Mouse (Mus musculus) CD4-positive helper T cell, adult 2 months (primary cell): ENCODE measurements around the gene Srprb.
"Not testable (repeated sequence)": the region's sequence is repeated elsewhere in the genome, so short reads cannot be mapped to it uniquely, and the experiment has no call there.

Source experiments
- DNase-seq: peaks from one replicate; pipeline ENCODE4 v3.0.0-alpha.2; 2012; ENCODE audit warnings: low read depth, missing footprints, low spot score

Srprb gene

GRCm38 (mm10) chr9:103212654-103213420 lies 10.9 kb upstream of the Srprb start:
- no peak for DNase-seq

DNA sequence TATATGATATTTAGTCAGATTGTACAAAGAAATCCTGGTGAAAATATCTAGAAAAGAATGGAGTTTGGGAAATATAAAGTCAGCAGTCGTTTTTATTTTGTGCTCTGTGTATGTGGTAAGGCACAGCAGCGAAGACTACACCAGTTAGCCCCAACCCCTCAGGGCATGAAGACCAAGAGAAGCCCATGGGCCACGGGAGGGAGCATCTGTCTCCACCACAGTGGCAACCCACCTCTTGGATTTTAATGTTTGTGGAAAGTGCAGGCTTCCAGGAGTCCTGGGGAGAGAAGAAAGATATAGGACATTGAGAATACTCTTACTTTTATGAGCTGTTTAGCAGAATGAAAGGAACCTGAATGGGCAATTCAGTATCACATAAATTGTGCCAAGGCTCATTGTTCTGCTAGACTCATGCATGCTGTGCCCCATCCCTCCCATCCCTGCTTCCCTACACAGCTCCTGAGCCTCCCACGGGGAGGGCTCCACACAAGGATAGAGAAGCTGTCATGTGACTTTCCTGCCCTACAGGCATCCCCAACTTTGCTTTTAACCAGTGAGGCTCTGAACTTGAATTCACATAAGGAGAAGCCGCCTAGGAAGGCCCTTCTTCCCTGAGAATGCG lies 7.0 kb upstream of the Srprb start:
- DNase-seq: no peak

DNA sequence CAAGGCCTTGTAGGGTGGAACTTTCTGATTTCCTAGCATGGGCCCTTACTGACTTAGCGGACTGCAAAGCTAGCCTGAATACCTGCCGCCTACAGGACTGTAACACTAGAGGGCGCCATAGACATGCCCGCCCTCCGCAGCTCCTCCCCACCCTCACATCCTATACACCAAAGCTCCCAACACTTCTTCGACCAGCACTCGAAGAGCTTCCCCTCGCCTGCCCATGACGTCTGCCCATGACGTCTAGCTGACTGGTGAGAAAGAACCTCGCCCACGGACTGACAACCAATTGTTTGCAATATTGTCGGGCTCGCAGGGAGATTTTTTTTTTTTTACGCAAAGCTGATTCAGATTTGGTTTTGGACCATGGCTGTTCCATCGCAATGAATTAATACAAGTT lies 5.9 kb upstream of the Srprb start:
- DNase-seq: peak; percentile 91

- no peak for DNase-seq
Observed at GRCm38 (mm10) chr9:103205786-103206185, 3.8 kb upstream of the Srprb start.

DNA sequence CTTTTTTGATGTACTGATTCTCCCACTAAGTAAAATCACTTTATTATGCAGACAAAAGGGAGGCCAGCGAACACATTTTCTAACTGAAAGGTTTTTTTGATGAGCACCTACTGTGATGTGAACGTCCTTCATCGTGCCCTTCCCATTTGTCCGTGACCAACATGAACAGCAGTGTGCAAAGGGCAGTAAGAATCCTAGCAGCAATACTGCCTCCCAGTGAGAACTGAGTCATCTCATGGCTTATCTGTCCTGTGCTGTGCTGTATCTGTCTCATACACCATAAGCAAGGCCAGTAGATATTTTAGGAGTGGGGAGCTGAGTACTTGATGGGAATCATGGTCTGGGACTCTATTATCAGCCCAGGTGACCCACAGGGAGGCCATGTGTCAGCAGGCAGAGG lies 13.5 kb downstream of the Srprb start:
- DNase-seq: no peak

DNA sequence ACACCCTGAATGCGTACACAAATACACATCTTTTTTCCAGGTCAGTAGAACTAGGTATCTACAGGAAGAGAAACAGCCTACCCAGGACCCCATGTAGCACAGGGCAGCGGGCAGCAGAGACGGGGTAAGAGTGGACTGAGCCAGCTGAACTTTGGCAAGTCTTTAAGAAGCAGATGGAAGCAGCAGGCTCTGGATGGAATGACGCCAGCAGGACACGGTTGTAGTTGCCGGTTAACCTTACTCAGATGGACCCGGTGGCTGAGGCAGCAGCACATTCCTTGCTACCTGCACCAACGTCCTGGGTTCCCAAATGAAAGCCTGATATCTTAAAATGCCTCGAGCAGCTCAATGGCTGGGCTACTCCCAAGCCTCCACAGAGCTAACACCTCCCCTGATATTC lies 15.2 kb downstream of the Srprb start:
- no peak for DNase-seq

GRCm38 (mm10) chr9:103185946-103186345 lies 16.0 kb downstream of the Srprb start:
- no peak for DNase-seq

DNA sequence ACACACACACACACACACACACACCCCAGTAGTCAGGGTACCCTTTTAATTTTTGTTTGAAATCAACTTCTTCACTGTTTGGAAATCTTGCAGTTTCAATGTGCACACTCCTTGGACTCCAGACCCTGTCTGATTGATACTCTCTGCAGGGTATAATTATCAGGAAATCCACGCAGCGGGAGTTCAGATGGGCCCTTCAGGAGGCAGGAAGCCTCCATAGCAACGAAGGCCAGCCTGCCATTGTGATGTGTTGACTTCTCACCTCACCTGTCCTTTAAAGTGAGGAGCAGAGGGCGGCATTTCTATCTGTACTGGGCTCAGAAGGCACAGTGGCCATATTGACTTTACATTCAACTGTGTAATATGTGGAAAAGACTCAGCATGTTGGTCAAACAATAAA lies 17.1 kb downstream of the Srprb start:
- DNase-seq: no peak

GRCm38 (mm10) chr9:103181886-103182285 lies 20.1 kb downstream of the Srprb start:
- no peak for DNase-seq

DNA sequence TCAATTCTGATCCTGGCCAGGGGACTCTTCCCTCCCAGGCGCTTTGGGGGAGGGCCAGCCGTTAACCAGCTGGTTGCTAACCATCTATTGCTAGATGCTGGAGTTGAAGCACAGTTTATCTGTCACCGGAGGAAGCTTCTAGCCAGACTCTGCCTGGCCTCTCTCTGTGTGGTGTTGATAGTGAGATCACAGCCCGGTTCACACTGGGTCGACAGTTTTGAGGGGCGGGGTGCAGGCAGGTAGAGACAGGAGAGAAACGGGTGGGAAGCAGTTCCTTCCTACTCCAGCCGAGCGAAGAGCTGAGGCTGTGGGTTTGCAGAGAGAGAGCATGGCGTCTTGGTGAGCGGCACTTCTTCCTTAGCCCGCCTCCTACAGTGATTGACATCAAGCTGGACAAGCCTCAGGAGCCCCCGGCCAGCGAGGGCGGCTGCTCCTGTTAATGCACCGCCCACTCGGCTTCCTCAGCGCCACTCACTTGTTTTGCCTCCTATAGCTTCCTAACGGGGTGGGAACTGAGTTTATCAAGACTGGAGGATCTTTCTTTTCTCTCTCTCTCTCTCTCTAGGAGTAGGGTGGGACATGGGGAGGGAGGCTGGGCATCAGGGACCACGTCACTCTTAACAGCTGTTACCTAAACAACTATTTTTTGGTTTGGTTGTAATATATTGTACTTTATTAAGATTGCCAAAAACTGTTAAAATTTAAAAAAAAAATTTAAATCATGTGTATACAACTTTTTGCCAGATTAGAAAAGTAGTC lies 21.0 kb downstream of the Srprb start:
- DNase-seq: peak; percentile 74

- DNase-seq: no peak
Observed at GRCm38 (mm10) chr9:103180303-103180702, 21.6 kb downstream of the Srprb start.

- DNase-seq: no peak
Observed at GRCm38 (mm10) chr9:103175692-103176091, 26.2 kb downstream of the Srprb start.

DNA sequence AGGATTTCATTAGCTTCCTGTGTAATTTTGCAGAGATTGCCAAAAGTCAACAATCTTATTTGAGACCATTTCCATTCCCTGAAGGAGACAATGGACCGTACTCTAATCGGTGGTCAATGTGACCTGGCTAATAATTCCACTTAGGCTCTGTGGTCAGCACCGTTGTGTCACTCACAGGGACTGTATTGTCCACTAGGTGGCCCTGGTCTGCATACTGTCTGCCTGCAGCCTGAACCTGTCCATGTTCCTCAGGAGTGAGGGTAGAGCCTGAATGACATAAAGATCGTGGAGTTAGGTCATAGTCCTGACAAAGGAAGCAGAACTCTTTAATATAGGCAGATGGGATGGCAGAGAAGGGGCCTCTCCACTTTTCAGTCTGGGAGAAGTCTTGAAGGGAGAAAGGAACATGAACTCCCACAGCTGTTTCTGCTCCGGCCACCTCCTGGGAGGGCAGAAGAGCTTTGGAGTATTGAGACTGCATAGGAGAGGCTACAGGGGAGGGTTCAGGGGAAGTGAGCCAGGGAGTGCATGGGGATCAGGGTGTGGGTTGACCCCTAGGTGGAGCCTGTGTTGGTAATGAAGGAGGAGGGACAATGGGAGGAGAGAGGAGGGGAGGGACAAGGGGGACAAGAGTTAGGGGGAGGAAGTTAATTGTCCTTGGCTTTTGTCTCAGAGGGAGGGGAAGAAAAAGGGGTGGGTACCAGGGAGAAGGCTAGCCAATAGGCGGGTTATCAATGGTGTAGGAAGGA lies 27.0 kb downstream of the Srprb start:
- no peak for DNase-seq

DNA sequence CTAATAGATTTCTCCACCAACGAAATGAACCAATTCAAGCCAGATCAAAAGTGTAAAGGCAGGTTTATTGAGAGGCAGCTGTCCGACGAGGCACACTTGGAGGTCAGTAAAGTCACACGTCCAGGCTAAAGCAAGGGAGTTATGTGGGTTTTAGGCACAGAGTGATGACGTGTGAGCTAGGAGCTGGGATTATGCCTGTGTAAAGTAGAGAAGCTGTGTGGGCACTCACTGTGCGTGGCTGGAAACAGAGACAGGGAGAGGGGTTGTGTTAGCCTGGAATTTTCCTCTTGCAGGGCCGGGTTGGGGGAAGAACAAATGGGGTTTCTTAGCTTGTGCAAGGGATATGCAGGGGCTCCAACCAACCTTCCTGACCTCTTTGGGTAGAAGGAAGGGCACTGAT lies 33.2 kb downstream of the Srprb start:
- no peak for DNase-seq

- no peak for DNase-seq
Observed at GRCm38 (mm10) chr9:103168046-103168445, 33.9 kb downstream of the Srprb start.

GRCm38 (mm10) chr9:103163806-103164205 lies 38.1 kb downstream of the Srprb start:
- DNase-seq: no peak

DNA sequence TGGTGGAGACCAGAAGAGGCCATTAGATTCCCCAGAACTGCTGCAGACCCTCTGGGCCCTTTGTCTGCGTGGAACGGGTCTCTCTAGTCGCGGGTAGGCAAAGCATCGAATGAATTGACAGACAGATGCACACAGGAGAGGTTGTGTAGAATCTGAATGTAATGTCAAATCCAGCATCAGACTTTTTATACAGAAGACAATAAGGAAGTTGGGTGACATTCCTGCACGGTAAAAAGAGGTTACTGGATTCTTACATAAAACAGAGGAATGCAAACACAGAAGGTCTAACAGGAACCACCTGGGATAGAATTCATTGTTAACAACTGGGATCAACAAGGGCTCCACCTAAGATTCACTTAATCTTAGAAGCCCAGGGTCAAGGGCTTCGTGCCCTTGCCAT lies 46.8 kb downstream of the Srprb start:
- not testable (repeated sequence) for DNase-seq

- no peak for DNase-seq
Observed at GRCm38 (mm10) chr9:103154568-103154967, 47.4 kb downstream of the Srprb start.

GRCm38 (mm10) chr9:103153286-103153685 lies 48.7 kb downstream of the Srprb start:
- DNase-seq: no peak

- DNase-seq: no peak
Observed at GRCm38 (mm10) chr9:103149074-103149799, 52.7 kb downstream of the Srprb start.

- no peak for DNase-seq
Observed at GRCm38 (mm10) chr9:103147103-103147502, 54.8 kb downstream of the Srprb start.
